Mouse (Mus musculus) megakaryocyte-erythroid progenitor cell, adult 5-6 weeks (primary cell): ENCODE data around the gene Mtcl1. TPM values are rescaled to one million over a fixed set of nuclear protein-coding genes. Genes with fewer than 3 reads are reported as not detected.

Experiments
- ATAC-seq: replicated peaks from 2 replicates; pipeline ENCODE4 v1.8.0; 2016; ENCODE audit warnings: mild to moderate bottlenecking, inconsistent platforms; ENCODE audit not compliant: severe bottlenecking, poor library complexity, low FRiP score, low TSS enrichment
- total RNA-seq, 2 experiments: library from RNA; stranded (forward) in 1 of 2; stranded (reverse) in 1 of 2; fragments of 200-1000, 215-1000 nt in 1 of 2; fragments of >200 nt in 1 of 2; fragmentation: Nextera tagmentation in 1 of 2; gene quantifications; 2 replicates each; pipeline ENCODE4 v1.2.3; 2014 to 2017

Gene Mtcl1
- total RNA-seq, 2 experiments from 2014 or later = not detected

GRCm38 (mm10) chr17:66340798-66341197 lies 108.8 kb downstream of the Mtcl1 start:
- no peak for ATAC-seq

- ATAC-seq = no peak
These were observed 111.6 kb downstream of the Mtcl1 start for GRCm38 (mm10) chr17:66337929-66338328.

GRCm38 (mm10) chr17:66335568-66335967 lies 114.0 kb downstream of the Mtcl1 start:
- no peak for ATAC-seq

- ATAC-seq = no peak
These were observed 114.7 kb downstream of the Mtcl1 start for GRCm38 (mm10) chr17:66334894-66335293.

GRCm38 (mm10) chr17:66331207-66331606 lies 118.3 kb downstream of the Mtcl1 start:
- ATAC-seq = no peak

GRCm38 (mm10) chr17:66326552-66327045 lies 123.0 kb downstream of the Mtcl1 start:
- ATAC-seq = no peak

- no peak for ATAC-seq
These were observed 123.4 kb downstream of the Mtcl1 start for GRCm38 (mm10) chr17:66326204-66326545.

GRCm38 (mm10) chr17:66325440-66326203 lies 123.9 kb downstream of the Mtcl1 start:
- ATAC-seq = no peak

GRCm38 (mm10) chr17:66324836-66325235 lies 124.7 kb downstream of the Mtcl1 start:
- ATAC-seq = no peak

GRCm38 (mm10) chr17:66322646-66323255 lies 126.8 kb downstream of the Mtcl1 start:
- ATAC-seq = no peak

- ATAC-seq = no peak
These were observed 127.6 kb downstream of the Mtcl1 start for GRCm38 (mm10) chr17:66321933-66322332.

- ATAC-seq = no peak
These were observed 128.7 kb downstream of the Mtcl1 start for GRCm38 (mm10) chr17:66320716-66321372.

- no peak for ATAC-seq
These were observed 131.5 kb downstream of the Mtcl1 start for GRCm38 (mm10) chr17:66318031-66318430.

GRCm38 (mm10) chr17:66317576-66317975 lies 132.0 kb downstream of the Mtcl1 start:
- no peak for ATAC-seq

- no peak for ATAC-seq
These were observed 132.4 kb downstream of the Mtcl1 start for GRCm38 (mm10) chr17:66317156-66317555.

GRCm38 (mm10) chr17:66315451-66315850 lies 134.1 kb downstream of the Mtcl1 start:
- no peak for ATAC-seq

GRCm38 (mm10) chr17:66314566-66315285 lies 134.8 kb downstream of the Mtcl1 start:
- no peak for ATAC-seq

- no peak for ATAC-seq
These were observed 147.6 kb downstream of the Mtcl1 start for GRCm38 (mm10) chr17:66301906-66302305.

- no peak for ATAC-seq
These were observed 148.3 kb downstream of the Mtcl1 start for GRCm38 (mm10) chr17:66301267-66301666.

- no peak for ATAC-seq
These were observed 151.8 kb downstream of the Mtcl1 start for GRCm38 (mm10) chr17:66297721-66298120.
